Mouse (Mus musculus) 3T3-L1 (cell line): Measurements from ENCODE around the gene Sash1.

Experiments
- DNase-seq: peaks from one replicate; pipeline ENCODE4 v3.0.0-alpha.2; 2015; ENCODE audit warnings: low read depth, low spot score

The Sash1 gene

GRCm38 (mm10) chr10:8885630-8886527 is at the start of gene Sash1:
Gene Sash1, minus strand, starts transcription at chr10:8886070.
- DNase-seq = peak; percentile 77

GRCm38 (mm10) chr10:8935601-8936000 is 49.7 kb upstream of the Sash1 start:
- DNase-seq = peak; percentile 82

DNA sequence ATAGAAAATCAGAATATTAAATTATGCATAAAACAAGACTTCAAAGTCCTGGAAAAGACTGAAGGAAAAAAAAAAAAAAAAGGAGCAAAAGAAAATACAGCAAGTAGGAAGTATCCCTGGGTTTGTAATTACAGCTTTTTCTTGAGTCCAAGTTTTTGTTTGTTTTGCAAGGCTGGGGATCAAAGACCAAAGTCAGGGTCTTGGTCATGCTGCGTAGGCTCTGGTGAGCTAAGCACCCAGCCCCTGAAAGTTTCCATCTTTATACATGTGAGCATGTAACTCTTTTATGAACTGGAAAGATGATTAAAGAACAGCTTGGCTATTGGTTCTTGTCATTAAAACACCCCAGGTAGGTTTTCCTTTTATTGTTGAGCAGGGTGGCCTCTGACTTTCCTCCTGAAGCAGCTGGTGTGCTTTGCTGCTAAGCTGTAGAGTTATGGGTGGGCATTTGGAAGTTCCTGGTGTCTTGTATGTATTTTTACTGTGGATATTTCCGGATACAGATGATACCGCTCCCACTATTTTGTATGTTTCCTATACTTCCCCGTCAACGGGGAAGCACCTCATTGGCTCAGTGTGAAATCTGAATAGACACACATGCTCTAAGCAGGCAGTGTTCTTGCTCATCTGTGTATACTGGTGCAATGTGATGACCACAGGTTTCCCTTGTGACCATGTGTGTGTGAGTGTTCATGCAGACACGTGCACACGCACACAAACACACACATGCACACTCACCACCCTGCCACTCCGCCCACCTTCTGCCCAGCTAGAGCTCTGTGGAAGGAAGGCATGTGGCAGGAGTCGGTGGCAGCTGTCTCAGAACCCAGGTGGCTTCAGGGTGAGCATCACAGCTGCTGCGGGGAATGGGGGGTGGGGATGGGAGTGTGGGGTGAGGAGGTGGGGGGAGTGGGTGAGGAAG is 47.8 kb upstream of the Sash1 start:
- no peak for DNase-seq

- DNase-seq = no peak
These were observed 45.8 kb upstream of the Sash1 start for GRCm38 (mm10) chr10:8931548-8932240.

GRCm38 (mm10) chr10:8930672-8931071 is 44.8 kb upstream of the Sash1 start:
- DNase-seq = no peak

- no peak for DNase-seq
These were observed 43.1 kb upstream of the Sash1 start for GRCm38 (mm10) chr10:8928775-8929647.

DNA sequence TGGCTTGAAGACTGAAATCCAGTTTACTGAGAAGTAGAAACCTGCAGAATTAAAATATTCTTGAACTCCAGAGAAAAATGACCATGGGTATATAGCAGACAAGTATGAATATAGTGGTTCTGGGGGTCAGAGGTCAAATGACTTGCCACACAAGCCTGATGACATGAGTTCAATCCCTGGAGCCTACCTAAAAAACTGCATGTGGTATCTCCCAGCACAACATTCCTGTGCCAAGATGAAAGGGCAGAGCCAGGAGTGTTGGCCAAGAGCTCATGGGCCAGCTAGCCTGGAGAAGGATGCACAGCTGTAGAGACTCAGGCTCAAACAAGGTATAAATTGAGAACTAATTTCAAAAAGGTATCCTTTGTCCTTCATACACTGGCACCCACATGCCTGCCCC is 42.4 kb upstream of the Sash1 start:
- DNase-seq = no peak

DNA sequence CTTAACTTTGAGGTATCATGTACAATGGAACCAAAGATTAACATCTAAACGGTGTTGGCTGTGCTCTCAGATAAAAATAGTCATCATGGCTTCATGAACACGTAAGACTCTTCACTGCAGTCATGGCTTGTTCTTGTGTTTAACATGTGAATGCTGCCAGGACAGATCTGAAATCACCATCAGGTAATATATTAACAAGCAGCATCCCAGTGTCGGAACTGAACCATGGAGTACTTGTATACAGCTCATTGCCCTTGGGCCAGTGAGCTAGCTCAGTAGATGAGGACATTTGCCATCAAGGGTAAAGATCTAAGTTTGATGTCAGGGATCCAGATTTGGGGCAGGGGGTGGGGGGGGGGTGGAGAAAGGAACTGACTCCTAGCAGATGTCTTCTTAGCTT is 41.0 kb upstream of the Sash1 start:
- DNase-seq = no peak

- DNase-seq = no peak
These were observed 40.4 kb upstream of the Sash1 start for GRCm38 (mm10) chr10:8926295-8926694.

DNA sequence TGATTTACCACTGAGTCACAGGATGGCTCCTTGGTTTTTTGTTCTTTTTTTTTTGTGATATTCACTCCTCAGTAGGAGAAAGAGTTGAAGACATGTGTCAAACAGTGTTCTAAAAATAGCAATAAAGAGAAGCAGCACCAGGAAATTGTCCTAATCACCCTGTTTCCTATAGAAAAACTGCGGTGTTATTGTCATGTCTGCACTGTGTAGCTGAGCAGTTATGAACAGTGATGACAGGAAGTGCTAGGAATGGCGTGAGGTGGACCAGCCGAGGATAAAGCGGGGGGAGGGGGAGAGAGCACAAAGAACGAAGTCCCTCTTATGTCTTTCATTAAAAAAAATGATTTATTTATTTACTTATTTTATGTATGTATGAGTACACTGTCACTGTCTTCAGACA is 39.4 kb upstream of the Sash1 start:
- DNase-seq = no peak

GRCm38 (mm10) chr10:8921098-8921693 is 35.3 kb upstream of the Sash1 start:
- no peak for DNase-seq

GRCm38 (mm10) chr10:8917798-8918197 is 31.9 kb upstream of the Sash1 start:
- no peak for DNase-seq

DNA sequence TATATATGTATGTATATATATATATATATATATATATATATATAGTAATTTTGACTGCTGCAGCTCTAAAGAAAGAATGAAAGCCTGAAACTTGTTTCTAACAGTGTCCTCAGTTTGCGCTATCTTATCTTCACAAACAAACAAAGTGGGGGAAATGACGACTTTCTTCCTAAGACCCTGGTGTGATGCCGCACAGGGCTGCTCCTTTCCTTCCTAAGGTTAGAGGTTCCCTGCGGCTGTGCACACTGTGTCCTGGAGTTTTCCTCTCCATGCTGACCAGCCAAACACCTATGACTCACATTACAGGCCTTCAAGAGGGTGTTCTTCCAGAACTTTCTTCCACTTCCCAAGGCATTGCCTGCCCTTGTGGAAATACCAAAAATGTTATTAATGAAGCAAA is 31.5 kb upstream of the Sash1 start:
- no peak for DNase-seq

GRCm38 (mm10) chr10:8915755-8916154 is 29.9 kb upstream of the Sash1 start:
- no peak for DNase-seq

- DNase-seq = no peak
These were observed 28.0 kb upstream of the Sash1 start for GRCm38 (mm10) chr10:8913904-8914303.

DNA sequence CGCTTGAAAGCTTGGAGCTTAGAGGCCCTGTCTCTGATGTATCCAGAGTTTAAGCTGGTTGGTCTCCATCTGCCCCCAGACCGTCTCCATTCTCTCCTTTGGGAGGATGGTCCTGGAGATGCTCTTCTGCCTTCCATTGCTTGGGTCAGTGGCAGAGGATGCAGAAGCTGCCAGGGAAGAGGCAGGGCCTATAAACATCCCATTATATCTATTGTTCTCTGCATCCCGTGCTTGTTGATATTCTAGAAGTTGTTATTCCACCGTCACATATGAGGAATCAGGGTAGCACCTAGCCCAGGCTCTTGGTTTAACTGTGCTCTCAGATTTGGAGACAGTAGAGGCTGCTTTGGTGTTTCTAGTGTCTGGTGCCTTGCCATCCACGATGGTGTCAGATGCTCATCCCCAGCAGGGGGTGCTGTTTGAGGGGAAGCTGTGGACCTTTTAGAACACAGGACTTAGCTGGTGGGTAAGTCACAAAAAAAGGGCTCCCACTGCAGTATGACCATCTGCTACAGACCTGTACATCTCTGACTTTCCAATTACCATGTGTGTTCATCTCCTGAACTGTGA is 26.9 kb upstream of the Sash1 start:
- no peak for DNase-seq

- DNase-seq = no peak
These were observed 26.3 kb upstream of the Sash1 start for GRCm38 (mm10) chr10:8912213-8912612.

- no peak for DNase-seq
These were observed 24.5 kb upstream of the Sash1 start for GRCm38 (mm10) chr10:8910237-8910990.

DNA sequence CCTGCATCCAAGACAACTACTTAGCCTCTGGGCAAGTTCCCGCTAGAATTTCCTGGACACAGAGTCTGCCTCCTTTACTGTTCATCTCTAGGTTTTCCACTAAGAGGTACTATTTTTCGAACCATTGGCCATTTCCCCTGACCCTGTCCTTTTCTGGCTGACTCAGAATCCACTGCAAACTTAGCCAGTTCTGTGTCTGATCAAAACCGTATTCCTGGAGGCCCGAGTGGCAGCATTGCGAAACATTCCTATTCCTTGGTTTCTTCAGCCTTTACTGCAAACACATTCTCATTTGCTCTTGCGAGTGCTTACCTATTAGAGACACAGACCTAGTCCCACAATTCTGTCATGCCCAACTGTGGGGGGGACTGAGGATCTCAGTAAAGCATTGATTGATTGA is 17.2 kb upstream of the Sash1 start:
- DNase-seq = no peak
